Mouse (Mus musculus): ENCODE results near the gene Parg. TPM values are rescaled to one million over a fixed set of nuclear protein-coding genes. Genes with fewer than 3 reads are reported as not detected.

The Parg gene
- total RNA-seq (2023) = 10 to 100 TPM; 32.7 to 39.1 TPM

DNA sequence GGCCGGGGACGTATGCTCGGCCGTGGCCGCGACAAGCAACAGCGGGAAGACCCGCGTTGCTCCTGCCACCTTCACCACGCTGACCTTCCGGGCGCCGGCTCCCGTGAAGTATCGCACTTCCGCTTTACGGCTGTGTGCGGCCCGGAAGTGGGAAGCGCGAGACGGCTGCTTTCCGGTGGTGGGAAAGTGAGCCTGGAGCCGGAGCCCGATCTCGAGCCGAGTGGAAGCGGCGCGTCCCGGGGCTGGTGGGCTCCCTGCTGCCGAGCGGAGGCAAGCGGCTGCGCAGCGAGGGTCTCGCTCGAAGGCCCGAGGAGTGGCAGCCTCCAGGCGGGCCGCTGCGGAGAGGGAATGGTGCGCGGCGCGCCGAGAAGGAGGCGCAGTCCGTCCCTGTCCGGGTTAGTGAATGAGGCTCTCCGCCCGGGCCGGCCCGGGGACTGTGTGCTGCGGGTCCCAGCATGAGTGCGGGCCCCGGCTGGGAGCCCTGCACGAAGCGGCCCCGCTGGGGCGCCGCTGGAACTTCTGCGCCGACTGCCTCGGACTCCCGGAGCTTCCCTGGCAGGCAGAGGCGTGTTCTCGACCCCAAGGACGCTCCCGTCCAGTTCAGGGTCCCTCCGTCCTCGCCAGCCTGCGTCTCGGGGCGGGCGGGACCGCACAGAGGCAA, at the start of gene Parg, which contains the start of gene Timm23:
Parg (plus strand) TSS at position 159 of the 661 bp plus-strand sequence.
Timm23 (minus strand) TSS at position 108 of the 661 bp plus-strand sequence.

DNA sequence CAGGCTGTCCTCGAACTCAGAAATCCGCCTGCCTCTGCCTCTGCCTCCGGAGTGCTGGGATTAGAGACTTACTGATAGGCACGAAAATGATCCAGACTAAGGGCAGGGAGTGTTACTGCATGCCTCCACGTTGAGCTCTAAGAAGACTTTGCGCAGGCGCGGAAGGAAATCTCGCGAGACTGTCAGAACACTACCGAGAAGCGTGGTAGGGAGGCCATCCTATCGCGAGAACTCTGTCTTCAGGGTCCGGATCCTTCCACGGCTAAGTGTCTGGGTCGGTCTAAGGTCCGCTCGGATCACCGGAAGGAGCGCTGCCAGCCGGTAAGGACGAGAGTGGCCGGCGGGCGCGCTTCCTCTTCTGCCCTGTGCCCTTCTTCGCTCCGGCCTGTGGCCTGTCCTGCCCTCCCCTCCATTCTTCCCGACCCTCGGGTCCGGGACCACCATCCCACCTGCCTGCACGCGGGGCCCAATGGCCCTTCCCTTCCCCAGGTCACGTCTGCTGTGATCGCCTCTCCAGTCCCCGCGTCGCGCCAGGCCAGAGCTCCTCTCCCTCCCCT, 42.0 kb upstream of the Parg start, which contains the start of gene Ncoa4:
Ncoa4 (plus strand) TSS at position 176 of the 557 bp plus-strand sequence.

DNA sequence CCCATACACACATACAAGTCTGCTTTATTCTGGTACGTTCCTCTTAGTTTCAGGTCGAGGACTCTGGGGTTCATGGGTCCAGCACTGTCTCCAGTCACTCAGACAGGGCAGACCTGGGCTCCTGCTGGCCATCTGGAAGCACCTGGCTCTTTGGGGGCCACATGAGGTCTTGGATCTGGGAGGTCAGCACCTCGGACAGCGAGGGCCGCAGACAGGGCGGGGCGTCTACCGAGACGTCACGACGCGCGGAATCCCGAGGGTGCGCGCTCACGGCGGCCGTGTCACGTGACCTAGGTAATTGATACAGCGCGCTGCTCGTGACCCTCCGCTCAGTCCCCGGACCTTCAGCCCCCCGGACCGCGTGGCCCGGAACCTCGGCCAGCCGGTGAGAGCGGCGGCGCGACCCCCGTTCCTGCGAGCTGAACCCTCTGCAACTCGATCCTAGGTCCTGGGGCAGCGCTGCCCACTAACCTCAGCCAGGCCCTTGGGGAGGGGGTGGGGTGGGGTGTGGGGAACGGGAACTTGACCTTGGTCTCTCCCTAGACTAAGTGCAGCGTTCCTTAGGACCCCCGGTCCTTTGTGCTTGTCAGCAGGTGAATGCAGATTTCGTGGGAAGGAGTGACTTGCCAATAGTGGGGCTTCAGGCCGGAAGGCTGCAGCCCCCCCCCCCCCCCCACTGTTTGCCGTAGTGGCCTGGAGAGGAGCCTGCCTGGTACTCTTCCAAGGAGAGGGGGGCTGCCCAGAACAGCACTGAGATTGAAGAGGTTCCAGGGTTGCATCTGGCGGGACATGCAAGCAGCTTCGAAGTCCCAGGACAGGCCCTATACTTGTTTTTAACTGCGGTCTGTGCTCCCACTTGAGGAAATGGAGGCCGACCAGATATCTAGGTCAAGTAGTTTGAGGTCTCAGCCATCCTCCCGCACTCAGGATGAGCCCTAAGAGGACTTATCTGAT, 120.3 kb downstream of the Parg start, which contains the start of gene Ogdhl:
Ogdhl (plus strand) TSS at position 288 of the 954 bp plus-strand sequence.

Other genes starting within 250 kb of the Parg start
- gene Galnt15, start 173.0 kb upstream of the Parg start, total RNA-seq (2023) = under 1 TPM; 0.07 to 0.09 TPM
- 1 to 10 TPM; 4.3 to 7.3 TPM for gene Oxnad1, start 116.6 kb upstream of the Parg start, total RNA-seq (2023)
- 10 to 100 TPM; 64.9 to 82.5 TPM for gene Dph3, start 116.2 kb upstream of the Parg start, total RNA-seq (2023)
- not detected for gene Msmb, start 59.9 kb upstream of the Parg start, total RNA-seq (2023)
- 100 to 1,000 TPM; 185 to 213 TPM for gene Ncoa4, start 42.1 kb upstream of the Parg start, total RNA-seq (2023)
- gene Timm23, start 51 bp upstream of the Parg start, total RNA-seq (2023) = 10 to 100 TPM; 49.6 to 57.4 TPM
- not detected for gene Ogdhl, start 120.1 kb downstream of the Parg start, total RNA-seq (2023)
- not detected for gene 1700024G13Rik, start 186.4 kb downstream of the Parg start, total RNA-seq (2023)

All from neutrophil, adult 59 days (primary cell).